In genomic region chr17:43629026-43629495, GRCm38 (mm10) we compare ENCODE assay signal across 10 mouse cellular contexts. TPM values are rescaled to one million over a fixed set of nuclear protein-coding genes. Genes with fewer than 3 reads are reported as not detected.
DNase-seq lines count a peak whose midpoint lies in the region; ATAC-seq and TF ChIP-seq lines count a peak whose summit lies in the region.
"Had no signal": no experiment of that assay in that cellular context is flagged by ENCODE, and none has a peak within 500 bp of the region (broad histone marks: within the 10 kb centered on the region; RNA-seq: fewer than 3 reads in every experiment).

No protein-coding gene starts in this region.

- peak overlapping the region; percentile 61 for H3K4me3 ChIP-seq in heart, embryonic 10.5 days
- H3K4me3 ChIP-seq in ES-Bruce4 (ENCODE audit: low read depth, low read length): peak overlapping the region; percentile 59; the same call in 1 of the 2 replicates
- peak overlapping the region; percentile 42 for H3K4me3 ChIP-seq in hindbrain, embryonic 12.5 days
- H3K4me3 ChIP-seq in midbrain, embryonic 10.5 days: peak overlapping the region; percentile 55

- peak; percentile 75 for DNase-seq in heart, embryonic 10.5 days (ENCODE audit: low spot score)
- no peak for DNase-seq in heart, postnatal 14 days
- peak; percentile 15 for DNase-seq in midbrain, embryonic 10.5 days (ENCODE audit: low spot score)
- DNase-seq in layer of hippocampus, postnatal 36 days: no peak
- no peak for DNase-seq in cerebellum, postnatal 36 days
- no peak for DNase-seq in ovary, postnatal 10 days (ENCODE audit: low spot score)

- TF ChIP-seq EP300 in ES-Bruce4 (IDR thresholded peaks at IDR 0.05; ENCODE audit: insufficient read depth, low read depth, low read length): no peak

- TF ChIP-seq CTCF in ES-Bruce4 (IDR thresholded peaks at IDR 0.05; ENCODE audit: low read depth, low read length): no peak

- WGBS in heart, embryonic 10.5 days: 19% methylated on average over 24 of the region's 24 CpGs
- WGBS in hindbrain, embryonic 12.5 days: 24% methylated on average over 24 of the region's 24 CpGs
- WGBS in midbrain, embryonic 10.5 days: 21% methylated on average over 24 of the region's 24 CpGs

- peak overlapping the region; percentile 76 for H3K4me2 ChIP-seq in hindbrain, embryonic 12.5 days (replicated peaks)

- ATAC-seq in hindbrain, embryonic 12.5 days (ENCODE audit: low FRiP score): no peak

- H3K36me3 ChIP-seq in heart, embryonic 10.5 days: no peaks in the 10 kb centered on the region
- no peaks in the 10 kb centered on the region for H3K36me3 ChIP-seq in ES-Bruce4 (ENCODE audit: control insufficient read depth, insufficient read depth, low read length, poor library complexity, severe bottlenecking)
- no peaks in the 10 kb centered on the region for H3K36me3 ChIP-seq in hindbrain, embryonic 12.5 days
- no peaks in the 10 kb centered on the region for H3K36me3 ChIP-seq in midbrain, embryonic 10.5 days

- H3K27me3 ChIP-seq in heart, embryonic 10.5 days (ENCODE audit: insufficient read depth, poor library complexity, severe bottlenecking): peaks cover 71% of the 10 kb centered on the region
- H3K27me3 ChIP-seq in ES-Bruce4 (ENCODE audit: control insufficient read depth, insufficient read depth, low read length, poor library complexity, severe bottlenecking): peaks cover 12% of the 10 kb centered on the region
- H3K27me3 ChIP-seq in hindbrain, embryonic 12.5 days: peaks cover 41% of the 10 kb centered on the region
- H3K27me3 ChIP-seq in midbrain, embryonic 10.5 days (ENCODE audit: low read depth, poor library complexity, severe bottlenecking): peaks cover 54% of the 10 kb centered on the region

- no peak for TF ChIP-seq POLR2A in ES-Bruce4 (IDR thresholded peaks at IDR 0.05; ENCODE audit: insufficient read depth, low read length)

- intact Hi-C loops in heart, postnatal 14 days (cut with DNase I): no loop called here

- no peak overlapping the region for H3K27ac ChIP-seq in heart, embryonic 10.5 days
- no peak overlapping the region for H3K27ac ChIP-seq in ES-Bruce4 (ENCODE audit: insufficient read depth, low read length)
- no peak overlapping the region for H3K27ac ChIP-seq in hindbrain, embryonic 12.5 days
- no peak overlapping the region for H3K27ac ChIP-seq in midbrain, embryonic 10.5 days (replicated peaks)

- no peaks in the 10 kb centered on the region for H3K9me3 ChIP-seq in heart, embryonic 10.5 days
- no peaks in the 10 kb centered on the region for H3K9me3 ChIP-seq in ES-Bruce4 (replicated peaks; ENCODE audit: control insufficient read depth, insufficient read depth, low read length, poor library complexity, severe bottlenecking)
- H3K9me3 ChIP-seq in hindbrain, embryonic 12.5 days (replicated peaks): no peaks in the 10 kb centered on the region
- H3K9me3 ChIP-seq in midbrain, embryonic 10.5 days (replicated peaks): peaks cover 8% of the 10 kb centered on the region; the same call in 1 of the 2 replicates

- no peak overlapping the region for H3K9ac ChIP-seq in ES-Bruce4 (ENCODE audit: low read depth, poor library complexity, severe bottlenecking)
- H3K9ac ChIP-seq in hindbrain, embryonic 12.5 days: no peak overlapping the region

- H3K4me1 ChIP-seq in heart, embryonic 10.5 days: peaks cover 17% of the 10 kb centered on the region
- peaks cover 2% of the 10 kb centered on the region for H3K4me1 ChIP-seq in ES-Bruce4 (ENCODE audit: control insufficient read depth, insufficient read depth, low read length)
- H3K4me1 ChIP-seq in hindbrain, embryonic 12.5 days: peaks cover 13% of the 10 kb centered on the region
- H3K4me1 ChIP-seq in midbrain, embryonic 10.5 days: peaks cover 14% of the 10 kb centered on the region

RNA-seq across cellular contexts. Expression of gene Tdrd6, which starts 1.0 kb away (rescaled TPM):
- 0.04 TPM in 1 of 2 replicates, not detected in the other for polyA plus RNA-seq in heart, embryonic 10.5 days (2016; fragmentation: Nextera tagmentation; extraction: Ambion mirVana)
- total RNA-seq in heart, postnatal 14 days (2021): under 1 TPM in 1 of 2 experiments, not detected in 1; 0.05 TPM
- polyA plus RNA-seq in ES-Bruce4 (2011; ENCODE audit: insufficient read depth, insufficient read length, low read depth, missing spikeins): 0.11 and 0.54 TPM in 2 replicates
- 0.05 and 0.47 TPM in 2 replicates for polyA plus RNA-seq in hindbrain, embryonic 12.5 days (2016; fragmentation: Nextera tagmentation; extraction: Ambion mirVana)
- 0.02 TPM in 2 replicates for polyA plus RNA-seq in midbrain, embryonic 10.5 days (2016; fragmentation: Nextera tagmentation; extraction: Ambion mirVana)
- total RNA-seq in layer of hippocampus, postnatal 36 days (2021): under 1 TPM; 0.20 TPM
- total RNA-seq: common myeloid progenitor, adult 5-6 weeks; neutrophil, adult 5-6 weeks had no signal

RNA-seq across cellular contexts. Expression of gene Slc25a27, which starts 38.0 kb away (rescaled TPM):
- polyA plus RNA-seq in heart, embryonic 10.5 days (2016; fragmentation: Nextera tagmentation; extraction: Ambion mirVana): 12.5 and 19.9 TPM in 2 replicates
- total RNA-seq in heart, postnatal 14 days (2021): 1 to 10 TPM; 3.6 to 4.8 TPM
- polyA plus RNA-seq in ES-Bruce4 (2011; ENCODE audit: insufficient read depth, insufficient read length, low read depth, missing spikeins): 7.4 and 8.7 TPM in 2 replicates
- polyA plus RNA-seq in hindbrain, embryonic 12.5 days (2016; fragmentation: Nextera tagmentation; extraction: Ambion mirVana): 80.4 and 90.0 TPM in 2 replicates
- polyA plus RNA-seq in midbrain, embryonic 10.5 days (2016; fragmentation: Nextera tagmentation; extraction: Ambion mirVana): 35.5 and 48.3 TPM in 2 replicates
- total RNA-seq in layer of hippocampus, postnatal 36 days (2021): 10 to 100 TPM; 35.1 to 41.0 TPM

RNA-seq across cellular contexts. Expression of gene Cyp39a1, which starts 38.2 kb away (rescaled TPM):
- polyA plus RNA-seq in heart, embryonic 10.5 days (2016; fragmentation: Nextera tagmentation; extraction: Ambion mirVana): 14.7 and 20.2 TPM in 2 replicates
- 1 to 10 TPM; 6.2 to 6.5 TPM for total RNA-seq in heart, postnatal 14 days (2021)
- 8.1 and 9.3 TPM in 2 replicates for polyA plus RNA-seq in ES-Bruce4 (2011; ENCODE audit: insufficient read depth, insufficient read length, low read depth, missing spikeins)
- 27.2 and 29.4 TPM in 2 replicates for polyA plus RNA-seq in hindbrain, embryonic 12.5 days (2016; fragmentation: Nextera tagmentation; extraction: Ambion mirVana)
- polyA plus RNA-seq in midbrain, embryonic 10.5 days (2016; fragmentation: Nextera tagmentation; extraction: Ambion mirVana): 36.0 and 36.8 TPM in 2 replicates
- total RNA-seq in layer of hippocampus, postnatal 36 days (2021): 1 to 10 TPM in 1 of 2 experiments, under 1 TPM in 1; 0.73 to 1.2 TPM

Comparison
In these comparisons a context has a peak if more than half of its experiments do, and no peak if none do; other contexts are left out.
1. DNase-seq: peak in heart, embryonic 10.5 days (single experiment) and midbrain, embryonic 10.5 days (single experiment); none in heart, postnatal 14 days (0 of 2), layer of hippocampus, postnatal 36 days (0 of 2), cerebellum, postnatal 36 days (0 of 2) and ovary, postnatal 10 days (single experiment).
2. Peak in every context shown above with its lines, with median percentiles within 50 percentile points of each other: H3K4me3 ChIP-seq.